Mouse (Mus musculus) forebrain, postnatal 0 days (tissue): ENCODE data around the gene Rbpms2. TPM values are rescaled to one million over a fixed set of nuclear protein-coding genes. Genes with fewer than 3 reads are reported as not detected.
A peak's percentile ranks its signal among the peaks of the same experiment; 100 is the strongest.

Experiments used
- ATAC-seq: fragments of 200-750 bp; cut with Nextera tagmentation; 2 replicates; pipeline ENCODE4 v1.8.0; 2017; ENCODE audit warnings: mild to moderate bottlenecking, moderate library complexity
- DNase-seq: peaks from one replicate; pipeline ENCODE4 v3.0.0-alpha.2; 2015
- H3K27ac ChIP-seq: fragments of 300-500 bp; sonication (generic); 2 replicates; pipeline ENCODE4 v1.5.1; 2014; ENCODE audit warnings: low read depth, mild to moderate bottlenecking, antibody characterized with exemption, low read length, moderate library complexity, mixed read lengths
- H3K27me3 ChIP-seq: fragments of 300-500 bp; sonication (generic); 2 replicates; pipeline ENCODE4 v1.6.1; 2014; ENCODE audit warnings: mild to moderate bottlenecking, low read length, mixed read lengths; ENCODE audit not compliant: insufficient read depth
- H3K36me3 ChIP-seq: fragments of 300-500 bp; sonication (generic); 2 replicates; pipeline ENCODE4 v1.6.1; 2014; ENCODE audit warnings: mild to moderate bottlenecking, moderate library complexity; ENCODE audit not compliant: insufficient read depth
- H3K4me1 ChIP-seq: fragments of 300-500 bp; sonication (generic); 2 replicates; pipeline ENCODE4 v1.6.1; 2014; ENCODE audit warnings: antibody characterized with exemption; ENCODE audit not compliant: insufficient read depth
- H3K4me2 ChIP-seq: fragments of 300-500 bp; sonication (generic); 2 replicates; pipeline ENCODE4 v1.6.1; 2014; ENCODE audit warnings: low read depth, mild to moderate bottlenecking, moderate library complexity
- H3K4me3 ChIP-seq: fragments of 300-500 bp; sonication (generic); 2 replicates; pipeline ENCODE4 v1.5.1; 2014; ENCODE audit warnings: low read depth, low read length, mixed read lengths
- H3K9ac ChIP-seq: fragments of 300-500 bp; sonication (generic); 2 replicates; pipeline ENCODE4 v1.6.1; 2014; ENCODE audit warnings: mild to moderate bottlenecking
- H3K9me3 ChIP-seq: fragments of 300-500 bp; sonication (generic); 2 replicates; pipeline ENCODE4 v1.6.1; 2016; ENCODE audit warnings: low read length
- CTCF ChIP-seq: sonication (generic); IDR thresholded peaks from 2 replicates; pipeline ENCODE4 v1.5.1; 2016; ENCODE audit warnings: antibody characterized with exemption, control low read depth, low read depth
- whole genome bisulfite sequencing: fragments of 180-500 bp; shearing (Covaris S2); extraction: QIAGEN DNeasy Blood & Tissue Kit; methylation state at CpG from one replicate; pipeline ENCODE4 v1.1.7; 2014; 5-methylcytosine and 5-hydroxymethylcytosine counted together
- polyA plus RNA-seq: library from polyadenylated mRNA; unstranded; fragments of >200 nt; fragmentation: Nextera tagmentation; extraction: Ambion mirVana; gene quantifications from 2 replicates; pipeline ENCODE4 v1.2.1, GENCODE M21; 2015
- total RNA-seq: library from RNA; depleted of rRNA; stranded (reverse); fragments of >200 nt; gene quantifications from 2 replicates; pipeline ENCODE4 v1.2.3, GENCODE M21; 2014; rRNA removed

The Rbpms2 gene
- total RNA-seq: 1.6 and 2.4 TPM in 2 replicates
- 2.8 and 3.3 TPM in 2 replicates for polyA plus RNA-seq

GRCm38 (mm10) chr9:65629025-65629766 lies at the start of gene Rbpms2:
Gene Rbpms2 (plus strand): TSS chr9:65629648.
- Histone ChIP-seq H3K9me3 (no peaks in the 10 kb centered on the region), H3K9ac (peak within 1 kb of the TSS; percentile 51), H3K4me3 (peak within 1 kb of the TSS; percentile 62), H3K27ac (no peak within 1 kb of the TSS), H3K36me3 (no peaks in the 10 kb centered on the region), H3K4me1 (no peaks in the 10 kb centered on the region), H3K4me2 (peak within 1 kb of the TSS; percentile 98), H3K27me3 (peaks cover 29% of the 10 kb centered on the region)
- TF ChIP-seq CTCF: no peak
- 4% methylated on average over 33 of the region's 40 CpGs for WGBS
- DNase-seq (no peak), ATAC-seq (no peak)

- TF ChIP-seq CTCF: 0 out of 2 replicates have a peak, but pooled peaks have one; percentile 1
- 1% methylated on average over 36 of the region's 45 CpGs for WGBS
- H3K9ac ChIP-seq: peak within 1 kb of the TSS; percentile 58
- peak within 1 kb of the TSS; percentile 50 for H3K4me3 ChIP-seq
- peak within 1 kb of the TSS; percentile 50; the same call in 1 of the 2 replicates for H3K27ac ChIP-seq
- peak within 1 kb of the TSS; percentile 74 for H3K4me2 ChIP-seq
- no peaks in the 10 kb centered on the region for H3K4me1 ChIP-seq
- H3K9me3 ChIP-seq: no peaks in the 10 kb centered on the region
- ATAC-seq (peak; percentile 93), DNase-seq (peak; percentile 92)
- no peaks in the 10 kb centered on the region for H3K27me3 ChIP-seq
- no peaks in the 10 kb centered on the region for H3K36me3 ChIP-seq
Measured at GRCm38 (mm10) chr9:65579781-65580371, 49.6 kb upstream of the Rbpms2 start, which contains the start of gene Plekho2. Gene Plekho2 (minus strand): TSS chr9:65580040.

- Histone ChIP-seq H3K27ac (no peak overlapping the region), H3K4me2 (peak overlapping the region; percentile 74), H3K4me3 (peak overlapping the region; percentile 50), H3K9me3 (no peaks in the 10 kb centered on the region), H3K4me1 (no peaks in the 10 kb centered on the region), H3K36me3 (no peaks in the 10 kb centered on the region), H3K9ac (peak overlapping the region; percentile 58), H3K27me3 (no peaks in the 10 kb centered on the region)
- 9% methylated on average over 19 of the region's 29 CpGs for WGBS
- peak; percentile 67 for ATAC-seq
- peak; percentile 91 for TF ChIP-seq CTCF
- peak; percentile 82 for DNase-seq
Measured at GRCm38 (mm10) chr9:65580401-65581256, 48.8 kb upstream of the Rbpms2 start.

DNA sequence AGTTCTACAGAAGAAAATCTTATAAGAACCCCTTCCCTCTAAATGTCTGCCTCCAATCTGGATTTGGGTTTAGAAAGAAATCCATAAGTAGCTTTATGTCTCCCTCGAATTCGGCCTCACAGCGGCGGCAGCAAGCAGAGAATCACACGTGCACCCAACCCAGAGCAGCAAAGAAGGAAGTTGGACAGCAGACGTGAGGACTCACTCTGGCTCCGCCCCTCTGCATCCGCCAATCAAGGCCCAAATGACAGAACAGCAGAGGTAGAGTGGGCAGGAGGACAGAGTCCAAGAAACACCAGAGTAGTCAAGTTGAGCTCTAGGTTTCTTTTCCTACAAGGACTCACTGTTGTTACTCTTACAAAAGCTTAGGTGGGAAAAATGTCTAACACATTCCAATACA lies 46.4 kb upstream of the Rbpms2 start:
- no peak overlapping the region for H3K9ac ChIP-seq
- H3K27me3 ChIP-seq: no peaks in the 10 kb centered on the region
- ATAC-seq (no peak), DNase-seq (no peak)
- no peak overlapping the region for H3K4me2 ChIP-seq
- no peak overlapping the region for H3K27ac ChIP-seq
- no peak overlapping the region for H3K4me3 ChIP-seq
- no peaks in the 10 kb centered on the region for H3K36me3 ChIP-seq
- no peak for TF ChIP-seq CTCF
- no peaks in the 10 kb centered on the region for H3K9me3 ChIP-seq
- WGBS: 27% methylated on average over 8 of the region's 8 CpGs
- peaks cover 5% of the 10 kb centered on the region; the same call in 1 of the 2 replicates for H3K4me1 ChIP-seq

DNA sequence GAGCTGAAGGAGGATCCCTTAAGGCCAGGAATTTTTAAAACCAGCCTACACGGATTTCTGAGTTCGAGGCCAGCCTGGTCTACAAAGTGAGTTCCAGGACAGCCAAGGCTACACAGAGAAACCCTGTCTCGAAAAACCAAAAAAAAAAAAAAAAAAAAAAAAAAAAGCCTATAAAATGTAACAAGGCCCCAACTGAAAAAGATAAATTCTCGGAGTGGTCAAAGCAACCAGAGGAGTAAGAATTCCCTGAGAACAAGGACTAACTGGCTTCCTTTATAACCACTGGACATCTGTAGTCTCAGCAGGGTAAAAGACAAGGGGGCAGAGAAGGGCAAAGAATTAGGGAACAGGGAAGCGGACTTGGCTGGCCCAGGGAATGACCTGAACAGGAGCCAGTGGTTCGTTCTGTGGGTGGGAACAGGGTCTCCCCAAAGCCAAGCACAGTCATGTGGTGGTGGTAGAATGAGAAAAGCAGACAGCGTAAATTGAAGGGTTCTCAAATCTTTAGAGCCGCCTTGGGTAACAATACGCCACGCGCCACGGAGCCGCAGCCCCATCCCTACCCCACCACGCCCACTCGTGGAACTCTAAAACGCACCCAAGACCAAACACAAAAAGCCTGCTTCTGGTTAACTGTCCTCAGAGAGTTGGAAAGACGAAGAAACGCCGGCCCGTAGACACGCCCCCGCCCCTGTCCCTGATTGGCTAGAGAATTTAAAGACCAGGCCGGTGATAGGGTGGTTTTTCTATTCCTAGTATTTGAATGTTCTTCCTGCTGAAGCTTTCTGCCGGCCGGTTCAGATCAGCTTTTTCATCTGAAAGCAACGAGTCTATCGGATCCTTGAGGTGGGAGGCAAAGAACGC lies 42.8 kb upstream of the Rbpms2 start, which contains the start of gene Pif1:
Pif1 (plus strand) TSS at position 755 of the 864 bp plus-strand sequence.
- H3K9me3 ChIP-seq: no peaks in the 10 kb centered on the region
- TF ChIP-seq CTCF: no peak
- DNase-seq: peak; percentile 86
- H3K4me2 ChIP-seq: peak within 1 kb of the TSS; percentile 100
- ATAC-seq: peak; percentile 94
- peak within 1 kb of the TSS; percentile 41 for H3K9ac ChIP-seq
- peaks cover 10% of the 10 kb centered on the region; the same call in 1 of the 2 replicates for H3K4me1 ChIP-seq
- H3K36me3 ChIP-seq: no peaks in the 10 kb centered on the region
- H3K27ac ChIP-seq: no peak within 1 kb of the TSS
- no peaks in the 10 kb centered on the region for H3K27me3 ChIP-seq
- H3K4me3 ChIP-seq: peak within 1 kb of the TSS; percentile 44
- 10% methylated on average over 28 of the region's 28 CpGs for WGBS

DNA sequence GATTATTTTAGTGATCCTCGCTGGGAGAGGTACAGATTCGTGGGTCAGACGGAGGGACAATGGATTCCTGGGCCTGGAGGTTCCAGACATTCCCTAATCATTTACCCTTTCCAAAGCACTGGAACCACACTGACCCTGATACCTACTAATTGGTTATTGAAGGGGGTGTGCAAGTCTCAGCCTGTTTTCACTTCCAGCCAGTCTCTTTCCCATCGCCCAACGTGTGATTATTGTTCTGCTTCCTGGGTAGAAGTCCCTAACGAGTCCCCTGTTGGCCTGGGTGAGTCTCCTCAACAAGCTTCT lies 42.2 kb upstream of the Rbpms2 start:
- Histone ChIP-seq H3K9me3 (no peaks in the 10 kb centered on the region), H3K4me3 (peak overlapping the region; percentile 44), H3K27me3 (no peaks in the 10 kb centered on the region), H3K9ac (peak overlapping the region; percentile 41; the same call in 1 of the 2 replicates), H3K27ac (no peak overlapping the region), H3K36me3 (no peaks in the 10 kb centered on the region), H3K4me1 (peaks cover 10% of the 10 kb centered on the region; the same call in 1 of the 2 replicates), H3K4me2 (peak overlapping the region; percentile 100)
- DNase-seq: no peak
- ATAC-seq: 0 out of 2 replicates have a peak, but pooled peaks have one; percentile 5
- WGBS: 0% methylated on average over 6 of the region's 6 CpGs
- TF ChIP-seq CTCF: no peak
